Mouse (Mus musculus): ENCODE data around the gene Themis2. TPM values are rescaled to one million over a fixed set of nuclear protein-coding genes. Genes with fewer than 3 reads are reported as not detected.
"Not testable (repeated sequence)": the region's sequence is repeated elsewhere in the genome, so short reads cannot be mapped to it uniquely, and the experiment has no call there.

Gene Themis2
- polyA plus RNA-seq, 1 experiment = 11.4 TPM

DNA sequence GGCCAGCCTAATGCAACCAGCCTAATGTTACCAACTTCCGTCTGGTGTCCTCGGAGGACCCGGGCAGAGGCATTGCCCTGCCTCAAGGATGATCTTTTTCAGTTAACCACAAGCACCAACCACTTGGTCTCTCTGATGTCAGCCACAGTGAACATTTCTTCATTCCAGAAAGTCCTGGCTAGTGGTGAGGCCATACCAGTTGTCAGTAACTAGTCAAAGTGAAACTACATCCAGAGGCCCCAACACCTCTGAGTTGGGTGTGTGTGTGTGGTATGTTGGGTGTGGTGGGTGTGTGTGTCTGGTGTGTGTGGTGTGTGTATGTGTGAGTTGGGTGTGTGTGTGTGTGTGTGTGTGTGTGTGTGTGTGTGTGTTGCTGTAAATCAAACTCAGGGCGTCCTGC is 47.4 kb downstream of the Themis2 start:
- H3K27me3 ChIP-seq (ENCODE audit: control insufficient read depth, insufficient read depth, low read length) = no peaks in the 10 kb centered on the region
- peaks cover 19% of the 10 kb centered on the region for H3K4me1 ChIP-seq (replicated peaks; ENCODE audit: control insufficient read depth, insufficient read depth, low read length)
- DNase-seq = no peak
- TF ChIP-seq CTCF (IDR thresholded peaks at IDR 0.05; ENCODE audit: borderline replicate concordance, control insufficient read depth, extremely low read depth, insufficient read depth, low read length, poor library complexity) (no peak), POLR2A (IDR thresholded peaks at IDR 0.05; ENCODE audit: control insufficient read depth, extremely low read depth, insufficient read depth, low read length, poor library complexity) (no peak)
- no peak overlapping the region; the same call in 1 of the 2 replicates for H3K27ac ChIP-seq (ENCODE audit: control insufficient read depth, insufficient read depth, low read length)
- 58% methylated on average over 4 of the region's 4 CpGs for WGBS
- no peaks in the 10 kb centered on the region for H3K36me3 ChIP-seq (ENCODE audit: control insufficient read depth, insufficient read depth, low read length)
- H3K4me3 ChIP-seq (ENCODE audit: control insufficient read depth, insufficient read depth, low read length) = no peak overlapping the region

DNA sequence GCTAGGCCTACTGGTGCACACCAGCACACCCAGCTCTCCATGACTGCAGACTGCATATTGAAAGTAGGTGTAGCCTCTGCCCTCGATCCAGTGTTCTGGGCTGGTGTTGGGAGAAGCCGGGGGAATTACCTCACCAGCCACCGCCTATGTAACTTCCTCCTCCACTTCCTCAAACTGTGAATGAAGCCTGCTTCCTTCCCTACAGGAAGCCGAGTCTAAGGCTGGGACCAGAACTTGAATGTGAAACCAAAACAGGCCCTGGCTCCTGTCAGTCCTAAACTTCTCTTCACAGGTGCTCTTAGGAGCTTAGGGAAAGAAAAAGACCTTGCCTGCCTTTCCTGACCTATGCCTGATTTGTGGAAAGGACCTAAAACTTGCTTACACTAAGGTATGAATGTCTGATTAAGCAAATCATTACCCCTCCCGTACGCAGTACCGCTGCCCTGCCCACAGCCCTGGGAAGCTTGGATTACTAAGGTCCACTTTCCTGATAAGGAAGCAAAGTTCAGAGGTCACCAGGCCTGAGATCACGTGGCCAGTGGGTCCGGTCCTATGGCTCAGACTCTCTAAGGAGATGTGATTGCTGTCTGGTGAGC is 48.4 kb downstream of the Themis2 start:
- 24% methylated on average over 9 of the region's 9 CpGs for WGBS

DNA sequence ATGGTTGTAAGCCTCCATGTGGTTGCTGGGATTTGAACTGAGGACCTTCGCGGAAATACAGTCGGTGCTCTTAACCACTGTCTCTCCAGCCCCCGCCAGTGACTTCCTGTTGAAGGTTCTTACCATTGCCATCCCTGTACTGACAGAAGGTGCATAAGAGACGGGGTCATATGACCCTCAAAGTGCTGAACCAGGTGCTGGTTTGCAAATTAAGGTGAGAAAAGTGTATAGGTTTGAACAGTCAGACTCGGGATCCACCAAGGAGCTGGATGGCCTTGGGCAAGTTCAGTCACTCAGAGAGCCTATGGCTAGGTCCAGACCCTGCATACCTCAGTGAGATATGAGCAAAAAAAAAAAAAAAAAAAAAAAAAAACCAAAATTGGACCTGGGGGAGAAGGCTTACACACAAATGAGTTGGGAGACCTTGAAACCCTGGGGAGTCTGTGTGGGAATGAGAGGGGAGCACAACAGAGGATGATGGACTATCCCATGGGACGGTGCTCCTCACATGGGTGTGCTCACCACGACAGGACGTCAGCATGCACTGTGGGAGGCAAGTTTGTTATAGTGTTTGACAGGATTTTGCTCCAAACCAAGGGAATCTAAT is 49.2 kb downstream of the Themis2 start:
- no peak for DNase-seq
- WGBS = 68% methylated on average over 9 of the region's 9 CpGs
- Histone ChIP-seq H3K4me1 (replicated peaks; ENCODE audit: control insufficient read depth, insufficient read depth, low read length) (peaks cover 19% of the 10 kb centered on the region), H3K27ac (ENCODE audit: control insufficient read depth, insufficient read depth, low read length) (peak overlapping the region; percentile 53; the same call in 1 of the 2 replicates), H3K36me3 (ENCODE audit: control insufficient read depth, insufficient read depth, low read length) (no peaks in the 10 kb centered on the region), H3K27me3 (ENCODE audit: control insufficient read depth, insufficient read depth, low read length) (no peaks in the 10 kb centered on the region), H3K4me3 (ENCODE audit: control insufficient read depth, insufficient read depth, low read length) (peak overlapping the region; percentile 5; the same call in 1 of the 2 replicates)
- TF ChIP-seq CTCF (IDR thresholded peaks at IDR 0.05; ENCODE audit: borderline replicate concordance, control insufficient read depth, extremely low read depth, insufficient read depth, low read length, poor library complexity) = no peak

More for the DNA sequence above, 48.4 kb downstream of the Themis2 start:
- H3K4me1 ChIP-seq (replicated peaks; ENCODE audit: control insufficient read depth, insufficient read depth, low read length) = peaks cover 19% of the 10 kb centered on the region
- H3K27me3 ChIP-seq (ENCODE audit: control insufficient read depth, insufficient read depth, low read length) = no peaks in the 10 kb centered on the region
- DNase-seq = peak; percentile 30
- H3K36me3 ChIP-seq (ENCODE audit: control insufficient read depth, insufficient read depth, low read length) = no peaks in the 10 kb centered on the region
- peak overlapping the region; percentile 5 for H3K4me3 ChIP-seq (ENCODE audit: control insufficient read depth, insufficient read depth, low read length)
- peak overlapping the region; percentile 53; the same call in 1 of the 2 replicates for H3K27ac ChIP-seq (ENCODE audit: control insufficient read depth, insufficient read depth, low read length)
- no peak for TF ChIP-seq POLR2A (IDR thresholded peaks at IDR 0.05; ENCODE audit: control insufficient read depth, extremely low read depth, insufficient read depth, low read length, poor library complexity)
- no peak for TF ChIP-seq CTCF (IDR thresholded peaks at IDR 0.05; ENCODE audit: borderline replicate concordance, control insufficient read depth, extremely low read depth, insufficient read depth, low read length, poor library complexity)

DNA sequence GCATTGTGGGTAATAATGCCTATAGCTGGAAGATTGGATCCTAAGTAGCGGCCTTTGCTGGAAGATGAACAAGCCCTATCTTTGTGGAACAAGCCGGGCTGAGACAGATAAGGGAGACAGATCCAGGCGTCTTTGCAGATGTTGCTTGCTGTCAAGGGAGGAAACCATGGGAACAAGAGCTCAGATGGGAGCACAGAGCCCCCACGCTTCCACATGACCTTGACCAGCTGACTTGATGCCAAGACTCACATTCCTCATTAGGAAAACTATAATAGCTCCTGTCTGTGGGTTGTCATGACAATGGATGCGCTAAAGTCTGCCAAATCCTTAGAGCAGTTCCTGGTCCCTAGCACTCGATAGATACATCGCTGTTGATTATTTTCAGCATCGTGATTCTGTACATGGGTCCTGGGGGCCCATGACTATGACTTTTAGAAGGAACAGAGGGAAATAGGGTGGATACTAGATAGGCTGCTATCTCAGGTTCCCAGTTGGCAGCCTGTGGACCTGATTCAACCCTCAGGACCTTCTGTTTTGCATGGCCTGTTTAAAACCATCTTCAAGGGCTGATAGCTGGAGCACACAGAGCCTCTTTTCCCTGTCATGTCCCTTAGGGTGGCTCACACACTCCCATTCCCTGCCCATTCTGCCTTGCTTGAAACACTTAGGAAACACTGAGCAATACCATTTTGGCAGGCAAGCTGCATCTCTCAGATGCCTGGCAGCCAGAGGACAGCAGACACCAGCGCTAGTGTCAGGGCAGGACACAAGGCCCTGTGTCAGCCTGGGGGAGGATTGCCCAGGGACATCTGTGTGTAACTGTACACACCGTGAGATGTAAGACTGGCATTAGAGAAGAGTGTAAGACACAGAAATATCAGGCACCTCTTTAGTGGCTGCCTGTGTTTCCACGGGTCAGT is 51.9 kb downstream of the Themis2 start:
- DNase-seq = no peak
- H3K4me3 ChIP-seq (ENCODE audit: control insufficient read depth, insufficient read depth, low read length) = no peak overlapping the region
- TF ChIP-seq POLR2A (IDR thresholded peaks at IDR 0.05; ENCODE audit: control insufficient read depth, extremely low read depth, insufficient read depth, low read length, poor library complexity) = no peak
- no peak for TF ChIP-seq CTCF (IDR thresholded peaks at IDR 0.05; ENCODE audit: borderline replicate concordance, control insufficient read depth, extremely low read depth, insufficient read depth, low read length, poor library complexity)
- H3K27ac ChIP-seq (ENCODE audit: control insufficient read depth, insufficient read depth, low read length) = no peak overlapping the region
- H3K4me1 ChIP-seq (replicated peaks; ENCODE audit: control insufficient read depth, insufficient read depth, low read length) = peaks cover 23% of the 10 kb centered on the region
- 94% methylated on average over 11 of the region's 11 CpGs for WGBS
- no peaks in the 10 kb centered on the region for H3K36me3 ChIP-seq (ENCODE audit: control insufficient read depth, insufficient read depth, low read length)
- no peaks in the 10 kb centered on the region for H3K27me3 ChIP-seq (ENCODE audit: control insufficient read depth, insufficient read depth, low read length)

DNA sequence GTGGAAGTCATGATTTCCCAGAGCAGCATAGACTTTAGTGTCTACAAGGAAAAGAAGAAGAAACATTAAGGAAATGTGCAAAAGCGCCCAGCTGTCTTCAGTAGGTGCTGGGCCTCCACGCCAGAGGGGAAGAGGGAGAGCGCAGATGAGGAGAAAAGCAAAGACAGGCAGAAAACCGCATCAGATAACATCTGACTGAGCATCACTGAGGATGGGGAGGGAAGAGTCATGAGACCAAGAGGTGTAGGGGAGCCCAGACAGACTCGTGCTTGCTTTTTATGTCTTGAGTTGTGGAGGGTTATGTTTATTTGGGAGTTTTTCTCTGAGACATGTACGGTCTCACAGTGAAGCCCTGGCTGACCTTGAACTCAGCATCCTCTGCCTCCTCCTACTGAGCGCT is 54.7 kb downstream of the Themis2 start:
- H3K27me3 ChIP-seq (ENCODE audit: control insufficient read depth, insufficient read depth, low read length) = no peaks in the 10 kb centered on the region
- no peak for TF ChIP-seq POLR2A (IDR thresholded peaks at IDR 0.05; ENCODE audit: control insufficient read depth, extremely low read depth, insufficient read depth, low read length, poor library complexity)
- no peak for TF ChIP-seq CTCF (IDR thresholded peaks at IDR 0.05; ENCODE audit: borderline replicate concordance, control insufficient read depth, extremely low read depth, insufficient read depth, low read length, poor library complexity)
- H3K4me1 ChIP-seq (replicated peaks; ENCODE audit: control insufficient read depth, insufficient read depth, low read length) = peaks cover 6% of the 10 kb centered on the region; the same call in 1 of the 2 replicates
- no peaks in the 10 kb centered on the region for H3K36me3 ChIP-seq (ENCODE audit: control insufficient read depth, insufficient read depth, low read length)
- H3K27ac ChIP-seq (ENCODE audit: control insufficient read depth, insufficient read depth, low read length) = no peak overlapping the region
- peak; percentile 9 for DNase-seq
- H3K4me3 ChIP-seq (ENCODE audit: control insufficient read depth, insufficient read depth, low read length) = no peak overlapping the region
- WGBS = 61% methylated on average over 7 of the region's 7 CpGs

DNA sequence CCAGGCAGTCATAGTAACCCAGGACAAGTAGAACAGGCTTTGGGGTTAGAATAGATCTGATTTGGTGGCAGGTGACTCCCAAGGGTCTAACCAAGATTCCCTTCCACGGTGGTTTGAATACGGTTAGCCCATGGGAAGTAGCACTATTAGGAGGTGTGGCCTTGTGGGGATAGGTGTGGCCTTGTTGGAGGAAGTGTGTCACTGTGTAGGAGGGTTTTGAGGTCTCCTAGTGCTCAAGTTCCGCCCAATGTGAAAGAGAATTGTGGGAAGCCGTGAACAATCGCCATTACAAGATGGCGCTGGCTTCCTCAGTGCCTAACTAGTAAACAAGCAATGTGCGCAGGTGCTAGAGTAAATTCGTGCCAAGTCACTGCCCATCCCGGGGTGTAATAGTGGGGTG is 59.0 kb downstream of the Themis2 start:
- DNase-seq; H3K4me3 ChIP-seq (ENCODE audit: control insufficient read depth, insufficient read depth, low read length); H3K36me3 ChIP-seq (ENCODE audit: control insufficient read depth, insufficient read depth, low read length); H3K27ac ChIP-seq (ENCODE audit: control insufficient read depth, insufficient read depth, low read length); H3K27me3 ChIP-seq (ENCODE audit: control insufficient read depth, insufficient read depth, low read length): not testable (repeated sequence)
- 89% methylated on average over 9 of the region's 9 CpGs for WGBS
- H3K4me1 ChIP-seq (replicated peaks; ENCODE audit: control insufficient read depth, insufficient read depth, low read length) = peaks cover 17% of the 10 kb centered on the region
